Mouse (Mus musculus) liver, embryonic 13.5 days (tissue): ENCODE measurements at regions not wholly inside any gene's neighbourhood (a gene's known extent, or its start where the extent isn't known, plus 50 kb on each side); places are given as distances from the start of the nearest gene placed in this dataset.

Source experiments
- ATAC-seq: fragments of 200-750 bp; cut with Nextera tagmentation; 2 replicates; pipeline ENCODE4 v1.8.0; 2017; ENCODE audit warnings: low read depth, mild to moderate bottlenecking, moderate number of reproducible peaks, moderate library complexity
- DNase-seq: peaks from one replicate; pipeline ENCODE4 v3.0.0; 2022
- H3K27ac ChIP-seq: fragments of 300-500 bp; sonication (generic); 2 replicates; pipeline ENCODE4 v1.5.1; 2015; ENCODE audit warnings: moderate library complexity, mild to moderate bottlenecking, inconsistent platforms
- H3K27me3 ChIP-seq: fragments of 300-500 bp; sonication (generic); 2 replicates; pipeline ENCODE4 v1.6.1; 2015; ENCODE audit warnings: mild to moderate bottlenecking, inconsistent platforms
- H3K36me3 ChIP-seq: fragments of 300-500 bp; sonication (generic); 2 replicates; pipeline ENCODE4 v1.6.1; 2015; ENCODE audit warnings: mild to moderate bottlenecking, inconsistent platforms
- H3K4me1 ChIP-seq: fragments of 300-500 bp; sonication (generic); replicated peaks from 2 replicates; pipeline ENCODE4 v1.6.1; 2015; ENCODE audit warnings: inconsistent platforms
- H3K4me2 ChIP-seq: fragments of 300-500 bp; sonication (generic); 2 replicates; pipeline ENCODE4 v1.6.1; 2015; ENCODE audit warnings: inconsistent platforms, mild to moderate bottlenecking, moderate library complexity
- H3K4me3 ChIP-seq: fragments of 300-500 bp; sonication (generic); replicated peaks from 2 replicates; pipeline ENCODE4 v1.5.1; 2015; ENCODE audit warnings: mild to moderate bottlenecking, inconsistent platforms
- H3K9ac ChIP-seq: fragments of 300-500 bp; sonication (generic); 2 replicates; pipeline ENCODE4 v1.6.1; 2015; ENCODE audit warnings: mild to moderate bottlenecking, inconsistent platforms
- H3K9me3 ChIP-seq: fragments of 300-500 bp; sonication (generic); replicated peaks from 2 replicates; pipeline ENCODE4 v1.6.1; 2016; ENCODE audit warnings: inconsistent platforms
- WGBS: fragments of 180-500 bp; shearing (Covaris S2); methylation state at CpG from one replicate; pipeline ENCODE4 v1.1.7; 2015; ENCODE audit not compliant: insufficient replicate concordance; 5-methylcytosine and 5-hydroxymethylcytosine counted together

- H3K9me3 ChIP-seq = no peaks in the 10 kb centered on the region
- DNase-seq (no peak), ATAC-seq (no peak)
- H3K36me3 ChIP-seq = no peaks in the 10 kb centered on the region
- H3K9ac ChIP-seq = no peak overlapping the region
- H3K4me1 ChIP-seq = no peaks in the 10 kb centered on the region
- no peak overlapping the region for H3K27ac ChIP-seq
- no peaks in the 10 kb centered on the region for H3K27me3 ChIP-seq
- H3K4me2 ChIP-seq = no peak overlapping the region
- 71% methylated on average over 6 of the region's 6 CpGs for WGBS
- H3K4me3 ChIP-seq = no peak overlapping the region
Measured at GRCm38 (mm10) chr11:79764026-79764425, 173.0 kb downstream of the Rab11fip4 start.

DNA sequence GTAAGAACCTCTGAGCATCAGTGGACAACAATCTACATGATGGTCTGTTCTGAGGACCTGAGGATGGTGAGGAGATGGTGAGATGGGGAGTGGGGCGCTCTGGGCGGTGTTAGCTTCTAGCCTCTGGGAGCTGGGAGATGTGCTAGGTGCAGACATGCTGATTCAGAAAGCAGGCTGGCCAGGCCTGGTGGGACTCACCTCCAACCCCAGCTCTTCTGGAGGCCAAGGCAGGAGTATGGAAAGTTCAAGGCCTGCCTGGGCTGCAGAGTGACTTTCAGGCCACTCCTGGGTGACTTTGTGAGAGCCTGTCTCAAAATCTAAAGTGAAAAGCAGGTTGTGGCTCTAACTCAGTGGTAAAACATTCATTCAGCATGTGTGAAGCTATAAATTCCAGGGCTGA lies 171.6 kb downstream of the Rab11fip4 start:
- no peaks in the 10 kb centered on the region for H3K9me3 ChIP-seq
- no peak overlapping the region for H3K4me3 ChIP-seq
- no peak overlapping the region for H3K9ac ChIP-seq
- H3K36me3 ChIP-seq = no peaks in the 10 kb centered on the region
- WGBS = 79% methylated on average over 2 of the region's 2 CpGs
- DNase-seq = no peak
- no peaks in the 10 kb centered on the region for H3K27me3 ChIP-seq
- no peak overlapping the region for H3K4me2 ChIP-seq
- ATAC-seq = no peak
- no peak overlapping the region for H3K27ac ChIP-seq
- H3K4me1 ChIP-seq = no peaks in the 10 kb centered on the region

DNA sequence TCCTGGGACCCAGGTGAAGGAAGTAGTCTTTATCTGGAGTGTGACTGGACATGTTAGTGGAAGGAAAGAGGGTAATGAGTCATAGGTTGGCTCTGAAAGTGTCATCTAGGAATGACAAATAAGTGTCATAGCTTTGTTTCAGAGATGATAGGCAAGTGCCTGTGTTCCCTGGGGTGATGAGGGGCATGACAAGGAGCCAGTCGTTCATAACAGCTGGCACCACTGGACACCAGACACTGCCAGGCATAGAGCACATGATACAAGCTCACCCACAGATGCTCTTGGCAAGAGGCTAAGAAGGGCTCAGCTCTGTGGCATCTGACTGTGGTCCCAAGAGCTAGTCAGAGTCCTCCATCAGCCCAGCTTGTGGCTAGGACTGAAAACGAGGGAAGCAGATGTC lies 171.0 kb downstream of the Rab11fip4 start:
- Histone ChIP-seq H3K4me3 (no peak overlapping the region), H3K9ac (no peak overlapping the region), H3K4me1 (no peaks in the 10 kb centered on the region), H3K27ac (no peak overlapping the region), H3K36me3 (no peaks in the 10 kb centered on the region), H3K4me2 (no peak overlapping the region), H3K9me3 (no peaks in the 10 kb centered on the region), H3K27me3 (no peaks in the 10 kb centered on the region)
- WGBS = 62% methylated on average over 2 of the region's 2 CpGs
- no peak for ATAC-seq
- DNase-seq = no peak

GRCm38 (mm10) chr11:79760533-79760932 lies 169.5 kb downstream of the Rab11fip4 start:
- Histone ChIP-seq H3K27me3 (no peaks in the 10 kb centered on the region), H3K9ac (no peak overlapping the region), H3K4me2 (no peak overlapping the region), H3K36me3 (no peaks in the 10 kb centered on the region), H3K4me3 (no peak overlapping the region), H3K27ac (no peak overlapping the region), H3K9me3 (no peaks in the 10 kb centered on the region), H3K4me1 (no peaks in the 10 kb centered on the region)
- DNase-seq = no peak
- no peak for ATAC-seq
- 66% methylated on average over 4 of the region's 4 CpGs for WGBS

GRCm38 (mm10) chr11:79758281-79758680 lies 167.3 kb downstream of the Rab11fip4 start:
- DNase-seq (no peak), ATAC-seq (no peak)
- H3K4me2 ChIP-seq = no peak overlapping the region
- H3K4me1 ChIP-seq = peaks cover 2% of the 10 kb centered on the region; the same call in 1 of the 2 replicates
- H3K4me3 ChIP-seq = no peak overlapping the region
- no peak overlapping the region for H3K27ac ChIP-seq
- H3K9me3 ChIP-seq = no peaks in the 10 kb centered on the region
- H3K36me3 ChIP-seq = no peaks in the 10 kb centered on the region
- 0 out of 2 replicates have a peak, but pooled peaks cover 1% of the 10 kb centered on the region for H3K27me3 ChIP-seq
- WGBS = 71% methylated on average over 3 of the region's 3 CpGs
- no peak overlapping the region for H3K9ac ChIP-seq

- H3K4me1 ChIP-seq = peaks cover 8% of the 10 kb centered on the region
- no peaks in the 10 kb centered on the region for H3K9me3 ChIP-seq
- no peaks in the 10 kb centered on the region for H3K36me3 ChIP-seq
- H3K9ac ChIP-seq = no peak overlapping the region
- no peak overlapping the region for H3K4me3 ChIP-seq
- H3K27ac ChIP-seq = no peak overlapping the region
- H3K27me3 ChIP-seq = 0 out of 2 replicates have a peak, but pooled peaks cover 2% of the 10 kb centered on the region
- DNase-seq = no peak
- H3K4me2 ChIP-seq = no peak overlapping the region
- ATAC-seq = no peak
- 63% methylated on average over 5 of the region's 5 CpGs for WGBS
Measured at GRCm38 (mm10) chr11:79757513-79758071, 166.6 kb downstream of the Rab11fip4 start.

- Histone ChIP-seq H3K9me3 (no peaks in the 10 kb centered on the region), H3K27ac (no peak overlapping the region), H3K9ac (no peak overlapping the region), H3K4me2 (no peak overlapping the region), H3K4me1 (peaks cover 20% of the 10 kb centered on the region), H3K4me3 (no peak overlapping the region), H3K27me3 (0 out of 2 replicates have a peak, but pooled peaks cover 2% of the 10 kb centered on the region), H3K36me3 (no peaks in the 10 kb centered on the region)
- ATAC-seq (no peak), DNase-seq (no peak)
- 74% methylated on average over 9 of the region's 9 CpGs for WGBS
Measured at GRCm38 (mm10) chr11:79756305-79756846, 165.4 kb downstream of the Rab11fip4 start.

DNA sequence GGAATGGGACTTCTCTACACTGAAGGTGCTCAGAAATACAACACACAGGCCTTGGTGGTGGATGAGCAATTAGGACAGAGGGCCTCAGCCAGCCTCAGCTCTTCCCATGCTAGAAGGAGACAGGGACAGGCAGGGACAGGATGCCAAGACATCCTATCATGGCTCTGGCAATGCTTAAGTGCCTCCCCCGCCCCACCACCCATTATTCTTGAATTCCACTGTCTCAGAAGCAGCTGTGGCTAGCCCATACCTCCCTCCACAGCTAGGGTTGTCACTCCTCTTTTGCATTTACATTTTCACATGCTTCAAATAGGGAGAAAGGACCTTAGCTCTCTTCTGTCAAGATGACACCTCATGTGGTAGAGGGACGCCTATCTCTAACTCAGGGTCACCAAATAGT lies 162.5 kb downstream of the Rab11fip4 start:
- Histone ChIP-seq H3K4me1 (peaks cover 31% of the 10 kb centered on the region), H3K36me3 (no peaks in the 10 kb centered on the region), H3K9me3 (no peaks in the 10 kb centered on the region), H3K4me2 (no peak overlapping the region), H3K27ac (no peak overlapping the region), H3K27me3 (0 out of 2 replicates have a peak, but pooled peaks cover 2% of the 10 kb centered on the region), H3K9ac (no peak overlapping the region), H3K4me3 (no peak overlapping the region)
- 67% methylated on average over 2 of the region's 2 CpGs for WGBS
- 0 out of 2 replicates have a peak, but pooled peaks have one; percentile 7 for ATAC-seq
- no peak for DNase-seq

GRCm38 (mm10) chr11:79752717-79753480 lies 161.9 kb downstream of the Rab11fip4 start:
- no peak overlapping the region for H3K9ac ChIP-seq
- no peak overlapping the region for H3K4me2 ChIP-seq
- ATAC-seq (peak; percentile 64; the same call in 1 of the 2 replicates), DNase-seq (no peak)
- H3K4me3 ChIP-seq = no peak overlapping the region
- peaks cover 31% of the 10 kb centered on the region for H3K4me1 ChIP-seq
- 0 out of 2 replicates have a peak, but pooled peaks cover 2% of the 10 kb centered on the region for H3K27me3 ChIP-seq
- no peaks in the 10 kb centered on the region for H3K36me3 ChIP-seq
- 52% methylated on average over 7 of the region's 7 CpGs for WGBS
- H3K9me3 ChIP-seq = no peaks in the 10 kb centered on the region
- no peak overlapping the region for H3K27ac ChIP-seq

- H3K9ac ChIP-seq = no peak overlapping the region
- no peak overlapping the region for H3K4me2 ChIP-seq
- H3K4me3 ChIP-seq = no peak overlapping the region
- DNase-seq (no peak), ATAC-seq (no peak)
- H3K9me3 ChIP-seq = no peaks in the 10 kb centered on the region
- WGBS = 61% methylated on average over 14 of the region's 14 CpGs
- no peaks in the 10 kb centered on the region for H3K36me3 ChIP-seq
- H3K4me1 ChIP-seq = peaks cover 31% of the 10 kb centered on the region
- 0 out of 2 replicates have a peak, but pooled peaks cover 2% of the 10 kb centered on the region for H3K27me3 ChIP-seq
- H3K27ac ChIP-seq = no peak overlapping the region
Measured at GRCm38 (mm10) chr11:79751751-79752716, 161.0 kb downstream of the Rab11fip4 start.

GRCm38 (mm10) chr11:79750943-79751342 lies 159.9 kb downstream of the Rab11fip4 start:
- H3K27ac ChIP-seq = no peak overlapping the region
- H3K4me2 ChIP-seq = no peak overlapping the region
- DNase-seq (no peak), ATAC-seq (no peak)
- WGBS = 26% methylated on average over 2 of the region's 2 CpGs
- H3K27me3 ChIP-seq = 0 out of 2 replicates have a peak, but pooled peaks cover 2% of the 10 kb centered on the region
- no peak overlapping the region for H3K9ac ChIP-seq
- H3K36me3 ChIP-seq = no peaks in the 10 kb centered on the region
- no peaks in the 10 kb centered on the region for H3K9me3 ChIP-seq
- H3K4me1 ChIP-seq = peaks cover 31% of the 10 kb centered on the region
- no peak overlapping the region for H3K4me3 ChIP-seq
